Comparison of ENCODE assay signal across 21 mouse cellular contexts in genomic region chr2:5922823-5923222, GRCm38 (mm10). TPM values are rescaled to one million over a fixed set of nuclear protein-coding genes. Genes with fewer than 3 reads are reported as not detected.
DNase-seq lines count a peak whose midpoint lies in the region; ATAC-seq lines count a peak whose summit lies in the region.
"Had no signal": no experiment of that assay in that cellular context is flagged by ENCODE, and none has a peak within 500 bp of the region (broad histone marks: within the 10 kb centered on the region; RNA-seq: fewer than 3 reads in every experiment).

No protein-coding gene starts in this region.

- peaks cover 15% of the 10 kb centered on the region for H3K36me3 ChIP-seq in embryonic facial prominence, embryonic 12.5 days
- H3K36me3 ChIP-seq in embryonic facial prominence, embryonic 10.5 days (replicated peaks): peaks cover 47% of the 10 kb centered on the region
- no peaks in the 10 kb centered on the region for H3K36me3 ChIP-seq in splenic B cell, adult 2 months (ENCODE audit: control insufficient read depth, insufficient read depth, low read length, poor library complexity, severe bottlenecking)

- H3K4me3 ChIP-seq in embryonic facial prominence, embryonic 12.5 days: no peak overlapping the region
- no peak overlapping the region for H3K4me3 ChIP-seq in embryonic facial prominence, embryonic 10.5 days
- H3K4me3 ChIP-seq: forebrain, embryonic 13.5 days; heart, embryonic 10.5 days had no signal

- H3K4me1 ChIP-seq in embryonic facial prominence, embryonic 12.5 days: no peaks in the 10 kb centered on the region
- H3K4me1 ChIP-seq in embryonic facial prominence, embryonic 10.5 days: 0 out of 2 replicates have a peak, but pooled peaks cover 4% of the 10 kb centered on the region
- H3K4me1 ChIP-seq: forebrain, embryonic 13.5 days; heart, embryonic 10.5 days had no signal

- 0 out of 2 replicates have a peak overlapping the region, but pooled peaks have one; percentile 25 for H3K9ac ChIP-seq in embryonic facial prominence, embryonic 12.5 days
- H3K9ac ChIP-seq: forebrain, embryonic 13.5 days; forebrain, postnatal 0 days; hindbrain, embryonic 14.5 days had no signal

- WGBS in embryonic facial prominence, embryonic 12.5 days: 94% methylated on average over 6 of the region's 6 CpGs
- WGBS in embryonic facial prominence, embryonic 10.5 days: 94% methylated on average over 6 of the region's 6 CpGs

- H3K9me3 ChIP-seq in embryonic facial prominence, embryonic 12.5 days: no peaks in the 10 kb centered on the region
- H3K9me3 ChIP-seq in embryonic facial prominence, embryonic 10.5 days: no peaks in the 10 kb centered on the region
- H3K9me3 ChIP-seq: forebrain, embryonic 13.5 days; heart, embryonic 10.5 days had no signal

- DNase-seq in embryonic facial prominence, embryonic 10.5 days (ENCODE audit: low spot score): no peak
- peak; percentile 16 for DNase-seq in A20 (ENCODE audit: low read depth, low spot score)
- peak; percentile 42 for DNase-seq in splenic B cell, adult 2 months (ENCODE audit: low read depth, low spot score)
- no peak for DNase-seq in layer of hippocampus, postnatal 10 days (ENCODE audit: low spot score in 2 of 2)
- DNase-seq in cerebellum, postnatal 14 days: no peak
- DNase-seq: adrenal gland, adult 2 months; adrenal gland, postnatal 25 days; cerebellum, adult 18-20 months; cerebellum, adult 9-11 months; forebrain, postnatal 0 days; gastrocnemius, postnatal 36 days; heart, adult 18-20 months; heart, postnatal 10 days; heart, postnatal 4 days had no signal

- ATAC-seq in embryonic facial prominence, embryonic 12.5 days (ENCODE audit: insufficient number of reproducible peaks, insufficient read depth, low FRiP score, low TSS enrichment): 0 out of 2 replicates have a peak, but pooled peaks have one; percentile 22
- ATAC-seq in granulocyte monocyte progenitor cell, adult 5-6 weeks (replicated peaks; ENCODE audit: poor library complexity, severe bottlenecking): peak; percentile 84
- ATAC-seq: forebrain, embryonic 13.5 days; forebrain, postnatal 0 days; intestine, postnatal 0 days had no signal

- H3K27ac ChIP-seq in embryonic facial prominence, embryonic 12.5 days: no peak overlapping the region
- no peak overlapping the region for H3K27ac ChIP-seq in embryonic facial prominence, embryonic 10.5 days (replicated peaks)
- H3K27ac ChIP-seq: forebrain, embryonic 13.5 days; heart, embryonic 10.5 days; hindbrain, embryonic 14.5 days had no signal

- H3K4me2 ChIP-seq in embryonic facial prominence, embryonic 12.5 days (replicated peaks): no peak overlapping the region
- H3K4me2 ChIP-seq: forebrain, embryonic 13.5 days; hindbrain, embryonic 14.5 days had no signal

- no peaks in the 10 kb centered on the region for H3K27me3 ChIP-seq in embryonic facial prominence, embryonic 12.5 days
- H3K27me3 ChIP-seq in embryonic facial prominence, embryonic 10.5 days (replicated peaks; ENCODE audit: low read depth, poor library complexity, severe bottlenecking): no peaks in the 10 kb centered on the region
- H3K27me3 ChIP-seq in splenic B cell, adult 2 months (ENCODE audit: control insufficient read depth, insufficient read depth, low read length, poor library complexity, severe bottlenecking): no peaks in the 10 kb centered on the region
- H3K27me3 ChIP-seq: CH12.LX; forebrain, embryonic 13.5 days had no signal

RNA-seq across cellular contexts. Expression of gene Dhtkd1, which starts 19.8 kb away (rescaled TPM):
- polyA plus RNA-seq in embryonic facial prominence, embryonic 12.5 days (2016; fragmentation: Nextera tagmentation; extraction: Ambion mirVana): 5.8 and 9.1 TPM in 2 replicates
- polyA plus RNA-seq in embryonic facial prominence, embryonic 10.5 days (2016; fragmentation: Nextera tagmentation; extraction: Ambion mirVana): 6.5 and 7.3 TPM in 2 replicates
- 0.45 and 3.7 TPM in 2 replicates for total RNA-seq in granulocyte monocyte progenitor cell, adult 5-6 weeks (2014; fragmentation: Nextera tagmentation)
- 0.10 and 0.17 TPM in 2 replicates for total RNA-seq in granulocyte monocyte progenitor cell, adult 5-6 weeks (2017)
- total RNA-seq in layer of hippocampus, postnatal 10 days (2021): 10 to 100 TPM in 1 of 2 experiments, 1 to 10 TPM in 1; 9.5 to 12.4 TPM

RNA-seq across cellular contexts. Expression of gene Sec61a2, which starts 27.6 kb away (rescaled TPM):
- 105 and 111 TPM in 2 replicates for polyA plus RNA-seq in embryonic facial prominence, embryonic 12.5 days (2016; fragmentation: Nextera tagmentation; extraction: Ambion mirVana)
- 86.0 and 88.9 TPM in 2 replicates for polyA plus RNA-seq in embryonic facial prominence, embryonic 10.5 days (2016; fragmentation: Nextera tagmentation; extraction: Ambion mirVana)
- 31.8 and 34.3 TPM in 2 replicates for total RNA-seq in granulocyte monocyte progenitor cell, adult 5-6 weeks (2014; fragmentation: Nextera tagmentation)
- 7.4 and 16.8 TPM in 2 replicates for total RNA-seq in granulocyte monocyte progenitor cell, adult 5-6 weeks (2017)
- total RNA-seq in layer of hippocampus, postnatal 10 days (2021): 100 to 1,000 TPM; 103 to 112 TPM

RNA-seq across cellular contexts. Expression of gene Upf2, which starts 28.4 kb away (rescaled TPM):
- polyA plus RNA-seq in embryonic facial prominence, embryonic 12.5 days (2016; fragmentation: Nextera tagmentation; extraction: Ambion mirVana): 14.7 and 14.8 TPM in 2 replicates
- 10.6 and 11.8 TPM in 2 replicates for polyA plus RNA-seq in embryonic facial prominence, embryonic 10.5 days (2016; fragmentation: Nextera tagmentation; extraction: Ambion mirVana)
- total RNA-seq in granulocyte monocyte progenitor cell, adult 5-6 weeks (2014; fragmentation: Nextera tagmentation): 23.5 and 26.8 TPM in 2 replicates
- total RNA-seq in granulocyte monocyte progenitor cell, adult 5-6 weeks (2017): 32.9 and 36.1 TPM in 2 replicates
- 10 to 100 TPM; 18.6 to 19.5 TPM for total RNA-seq in layer of hippocampus, postnatal 10 days (2021)

Comparison
In these comparisons a context has a peak if more than half of its experiments do, and no peak if none do; other contexts are left out.
1. DNase-seq: peak in A20 (single experiment) and splenic B cell, adult 2 months (single experiment); none in embryonic facial prominence, embryonic 10.5 days (single experiment), layer of hippocampus, postnatal 10 days (0 of 2) and cerebellum, postnatal 14 days (0 of 2).